Mouse (Mus musculus): ENCODE results near the gene Pi4ka. TPM values are rescaled to one million over a fixed set of nuclear protein-coding genes. Genes with fewer than 3 reads are reported as not detected.

Pi4ka gene
- total RNA-seq (2012; rRNA removed), result 42.5 and 45.4 TPM in 2 replicates

DNA sequence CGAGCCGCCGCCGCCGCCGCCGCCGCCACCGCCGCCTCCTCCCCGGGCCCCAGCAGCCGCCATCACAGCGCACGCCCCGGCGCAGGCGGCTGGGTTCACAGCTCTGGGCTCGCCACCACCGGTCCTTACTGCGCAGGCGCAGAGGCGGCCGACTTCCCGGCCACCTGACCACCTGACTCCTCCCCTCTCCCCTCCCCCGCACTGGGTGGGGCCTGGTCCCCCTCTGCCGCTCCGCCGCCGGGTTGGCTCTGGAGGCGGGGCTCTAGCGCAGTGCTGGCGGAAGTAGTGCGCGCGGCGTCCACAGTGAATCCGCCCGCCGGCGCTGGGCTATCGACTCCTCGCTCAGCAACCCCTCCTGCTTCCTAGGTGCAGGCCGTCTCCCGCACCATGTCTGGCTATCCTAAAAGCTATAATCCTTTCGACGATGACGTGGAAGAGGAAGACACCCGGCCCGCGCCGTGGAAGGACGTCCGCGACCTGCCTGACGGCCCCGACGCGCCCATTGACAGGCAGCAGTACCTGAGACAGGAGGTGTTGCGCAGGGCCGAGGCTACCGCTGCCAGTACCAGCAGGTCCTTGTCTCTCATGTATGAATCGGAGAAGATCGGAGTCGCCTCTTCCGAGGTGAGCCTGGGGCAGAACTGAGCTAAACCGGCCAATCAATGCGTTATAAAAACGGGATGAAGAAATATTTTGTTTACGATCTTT is at the start of gene Pi4ka, which contains the start of gene Snap29:
Gene Pi4ka (minus strand): TSS at position 579 of the 708 bp plus-strand sequence.
Gene Snap29 (plus strand): TSS at position 251 of the 708 bp plus-strand sequence.
- H3K4me3 ChIP-seq (ENCODE audit: insufficient read depth in 1 of 2, low read depth in 1 of 2, low read length in 2 of 2, poor library complexity in 1 of 2, severe bottlenecking in 1 of 2), result peak within 1 kb of the TSS; percentile 86 to 94
- no peak within 1 kb of the TSS for H3K27ac ChIP-seq (ENCODE audit: insufficient read depth, low read depth, low read length, poor library complexity, severe bottlenecking)
- no peaks in the 10 kb centered on the region for H3K9me3 ChIP-seq (ENCODE audit: control insufficient read depth, insufficient read depth, low read depth, low read length)
- peak within 1 kb of the TSS; percentile 86 for H3K9ac ChIP-seq (ENCODE audit: insufficient read depth, low read depth, low read length, poor library complexity, severe bottlenecking)
- TF ChIP-seq ZC3H11A (IDR thresholded peaks at IDR 0.05; ENCODE audit: borderline replicate concordance, low read depth, low read length) (no peak), MAFK (IDR thresholded peaks at IDR 0.05; ENCODE audit: insufficient read depth, low read depth, low read length) (no peak), ZNF384 (IDR thresholded peaks at IDR 0.05; ENCODE audit: low read depth, low read length) (no peak), HCFC1 (IDR thresholded peaks at IDR 0.05; ENCODE audit: borderline replicate concordance, insufficient read depth, low read length) (peak; percentile 73), CHD2 (IDR thresholded peaks at IDR 0.05; ENCODE audit: low read depth, low read length) (no peak)
- H3K36me3 ChIP-seq (ENCODE audit: control insufficient read depth, insufficient read depth, low read length, poor library complexity, severe bottlenecking), result no peaks in the 10 kb centered on the region
- H3K4me1 ChIP-seq (ENCODE audit: control insufficient read depth in 2 of 2, insufficient read depth in 2 of 2, low read length in 2 of 2, poor library complexity in 1 of 2), result peaks cover 2 to 8% of the 10 kb centered on the region in 2 experiments; a peak in 2 of 4 replicates
- in situ Hi-C loops (cut with MboI; ENCODE audit: low sequenced_read_pairs in 2 of 2, unreplicated experiment in 2 of 2), result no loop called here
- peak; percentile 99 for DNase-seq (ENCODE audit: low read depth, low spot score)

DNA sequence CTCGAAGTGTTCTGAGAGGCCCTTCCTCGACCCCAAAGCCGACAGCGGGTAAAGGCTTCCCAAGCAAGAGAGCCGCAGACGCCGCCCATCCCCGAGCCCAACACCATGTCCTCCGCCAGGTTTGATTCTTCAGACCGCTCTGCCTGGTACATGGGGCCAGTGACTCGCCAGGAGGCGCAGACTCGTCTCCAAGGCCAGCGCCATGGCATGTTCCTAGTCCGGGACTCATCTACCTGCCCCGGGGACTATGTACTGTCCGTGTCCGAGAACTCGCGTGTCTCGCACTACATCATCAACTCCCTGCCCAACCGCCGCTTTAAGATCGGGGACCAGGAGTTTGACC is 46.2 kb upstream of the Pi4ka start:
- in situ Hi-C loops (cut with MboI; ENCODE audit: low sequenced_read_pairs in 2 of 2, unreplicated experiment in 2 of 2), result no loop called here
- Histone ChIP-seq H3K4me3 (ENCODE audit: insufficient read depth in 1 of 2, low read depth in 1 of 2, low read length in 2 of 2, poor library complexity in 1 of 2, severe bottlenecking in 1 of 2) (peak overlapping the region; percentile 82 to 96), H3K9ac (ENCODE audit: insufficient read depth, low read depth, low read length, poor library complexity, severe bottlenecking) (peak overlapping the region; percentile 88), H3K27ac (ENCODE audit: insufficient read depth, low read depth, low read length, poor library complexity, severe bottlenecking) (peak overlapping the region; percentile 70), H3K4me1 (ENCODE audit: control insufficient read depth in 2 of 2, insufficient read depth in 2 of 2, low read length in 2 of 2, poor library complexity in 1 of 2) (peaks cover 13 to 21% of the 10 kb centered on the region in 2 experiments), H3K36me3 (ENCODE audit: control insufficient read depth, insufficient read depth, low read length, poor library complexity, severe bottlenecking) (peaks cover 2% of the 10 kb centered on the region), H3K9me3 (ENCODE audit: control insufficient read depth, insufficient read depth, low read depth, low read length) (no peaks in the 10 kb centered on the region)
- no peak for DNase-seq (ENCODE audit: low read depth, low spot score)
- TF ChIP-seq ZC3H11A (IDR thresholded peaks at IDR 0.05; ENCODE audit: borderline replicate concordance, low read depth, low read length) (no peak), MAFK (IDR thresholded peaks at IDR 0.05; ENCODE audit: insufficient read depth, low read depth, low read length) (no peak), HCFC1 (IDR thresholded peaks at IDR 0.05; ENCODE audit: borderline replicate concordance, insufficient read depth, low read length) (no peak), CHD2 (IDR thresholded peaks at IDR 0.05; ENCODE audit: low read depth, low read length) (no peak), ZNF384 (IDR thresholded peaks at IDR 0.05; ENCODE audit: low read depth, low read length) (no peak)

- in situ Hi-C loops (cut with MboI; ENCODE audit: low sequenced_read_pairs in 2 of 2, unreplicated experiment in 2 of 2), result no loop called here
- TF ChIP-seq HCFC1 (IDR thresholded peaks at IDR 0.05; ENCODE audit: borderline replicate concordance, insufficient read depth, low read length) (peak; percentile 51; the same call in 1 of the 2 replicates), ZC3H11A (IDR thresholded peaks at IDR 0.05; ENCODE audit: borderline replicate concordance, low read depth, low read length) (no peak), ZNF384 (IDR thresholded peaks at IDR 0.05; ENCODE audit: low read depth, low read length) (no peak), CHD2 (IDR thresholded peaks at IDR 0.05; ENCODE audit: low read depth, low read length) (no peak)
- DNase-seq (ENCODE audit: low read depth, low spot score), result peak; percentile 96
Measured at GRCm38 (mm10) chr16:17451541-17452372, 45.6 kb upstream of the Pi4ka start, which contains the start of gene Crkl. Gene Crkl (plus strand): TSS chr16:17451987.

DNA sequence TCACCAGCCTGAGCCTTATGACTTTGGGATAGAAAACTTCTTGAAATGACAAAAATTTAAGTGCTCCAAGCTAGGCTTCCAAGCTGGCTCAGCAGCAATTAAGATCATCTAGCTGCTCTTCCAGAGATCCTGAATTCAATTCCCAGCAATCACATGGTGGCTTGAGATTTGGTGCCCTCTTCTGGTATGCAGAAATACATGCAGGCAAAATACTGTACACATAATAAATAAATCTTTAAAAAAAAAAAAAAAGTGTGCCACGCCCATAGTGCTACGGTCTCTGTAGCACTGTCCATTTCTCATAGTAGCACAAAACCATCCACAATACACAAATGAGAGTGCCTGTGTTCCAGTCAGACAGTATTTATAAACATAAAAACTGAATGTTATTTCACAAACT is 26.5 kb upstream of the Pi4ka start:
- Histone ChIP-seq H3K27ac (ENCODE audit: insufficient read depth, low read depth, low read length, poor library complexity, severe bottlenecking) (no peak overlapping the region), H3K4me1 (ENCODE audit: control insufficient read depth in 2 of 2, insufficient read depth in 2 of 2, low read length in 2 of 2, poor library complexity in 1 of 2) (peaks cover 0 to 3% of the 10 kb centered on the region in 2 experiments; a peak in 1 of 4 replicates)
- no peak for DNase-seq (ENCODE audit: low read depth, low spot score)

More at GRCm38 (mm10) chr16:17451541-17452372, 45.6 kb upstream of the Pi4ka start, which contains the start of gene Crkl:
- H3K9me3 ChIP-seq (ENCODE audit: control insufficient read depth, insufficient read depth, low read depth, low read length), result peaks cover 1% of the 10 kb centered on the region; the same call in 1 of the 2 replicates
- peak within 1 kb of the TSS; percentile 86 to 96 for H3K4me3 ChIP-seq (ENCODE audit: insufficient read depth in 1 of 2, low read depth in 1 of 2, low read length in 2 of 2, poor library complexity in 1 of 2, severe bottlenecking in 1 of 2)
- H3K4me1 ChIP-seq (ENCODE audit: control insufficient read depth in 2 of 2, insufficient read depth in 2 of 2, low read length in 2 of 2, poor library complexity in 1 of 2), result peaks cover 8 to 18% of the 10 kb centered on the region in 2 experiments
- peak within 1 kb of the TSS; percentile 91 for H3K9ac ChIP-seq (ENCODE audit: insufficient read depth, low read depth, low read length, poor library complexity, severe bottlenecking)
- peaks cover 2% of the 10 kb centered on the region for H3K36me3 ChIP-seq (ENCODE audit: control insufficient read depth, insufficient read depth, low read length, poor library complexity, severe bottlenecking)
- peak within 1 kb of the TSS; percentile 77 for H3K27ac ChIP-seq (ENCODE audit: insufficient read depth, low read depth, low read length, poor library complexity, severe bottlenecking)

More for the DNA sequence above, 26.5 kb upstream of the Pi4ka start:
- in situ Hi-C loops (cut with MboI; ENCODE audit: low sequenced_read_pairs in 2 of 2, unreplicated experiment in 2 of 2), result no loop called here
- Histone ChIP-seq H3K9me3 (ENCODE audit: control insufficient read depth, insufficient read depth, low read depth, low read length) (no peaks in the 10 kb centered on the region), H3K9ac (ENCODE audit: insufficient read depth, low read depth, low read length, poor library complexity, severe bottlenecking) (no peak overlapping the region), H3K36me3 (ENCODE audit: control insufficient read depth, insufficient read depth, low read length, poor library complexity, severe bottlenecking) (no peaks in the 10 kb centered on the region), H3K4me3 (ENCODE audit: insufficient read depth in 1 of 2, low read depth in 1 of 2, low read length in 2 of 2, poor library complexity in 1 of 2, severe bottlenecking in 1 of 2) (no peak overlapping the region)
- no peak for TF ChIP-seq MAFK (IDR thresholded peaks at IDR 0.05; ENCODE audit: insufficient read depth, low read depth, low read length)
- TF ChIP-seq ZC3H11A (IDR thresholded peaks at IDR 0.05; ENCODE audit: borderline replicate concordance, low read depth, low read length), result 0 out of 2 replicates have a peak, but pooled peaks have one; percentile 14
- no peak for TF ChIP-seq HCFC1 (IDR thresholded peaks at IDR 0.05; ENCODE audit: borderline replicate concordance, insufficient read depth, low read length)
- TF ChIP-seq ZNF384 (IDR thresholded peaks at IDR 0.05; ENCODE audit: low read depth, low read length), result peak; percentile 96
- TF ChIP-seq CHD2 (IDR thresholded peaks at IDR 0.05; ENCODE audit: low read depth, low read length), result no peak
